Mouse (Mus musculus) hindbrain, embryonic 13.5 days (tissue): Measurements from ENCODE around the gene Sox8. TPM values are rescaled to one million over a fixed set of nuclear protein-coding genes. Genes with fewer than 3 reads are reported as not detected.
A peak's percentile ranks its signal among the peaks of the same experiment; 100 is the strongest.

ENCODE experiments used
- ATAC-seq: fragments of 200-750 bp; cut with Nextera tagmentation; 2 replicates; pipeline ENCODE4 v1.8.0; 2017; ENCODE audit warnings: moderate TSS enrichment; ENCODE audit not compliant: low FRiP score
- H3K27ac ChIP-seq: fragments of 300-500 bp; sonication (generic); 2 replicates; pipeline ENCODE4 v1.5.1; 2015; ENCODE audit warnings: inconsistent platforms, mild to moderate bottlenecking, moderate library complexity
- H3K27me3 ChIP-seq: fragments of 300-500 bp; sonication (generic); 2 replicates; pipeline ENCODE4 v1.6.1; 2015; ENCODE audit warnings: mild to moderate bottlenecking, inconsistent platforms
- H3K36me3 ChIP-seq: fragments of 300-500 bp; sonication (generic); 2 replicates; pipeline ENCODE4 v1.6.1; 2015; ENCODE audit warnings: mild to moderate bottlenecking, inconsistent platforms
- H3K4me1 ChIP-seq: fragments of 300-500 bp; sonication (generic); replicated peaks from 2 replicates; pipeline ENCODE4 v1.6.1; 2015; ENCODE audit warnings: inconsistent platforms
- H3K4me2 ChIP-seq: fragments of 300-500 bp; sonication (generic); 2 replicates; pipeline ENCODE4 v1.6.1; 2015; ENCODE audit warnings: inconsistent platforms, mild to moderate bottlenecking, moderate library complexity
- H3K4me3 ChIP-seq: fragments of 300-500 bp; sonication (generic); 2 replicates; pipeline ENCODE4 v1.5.1; 2015; ENCODE audit warnings: mild to moderate bottlenecking, inconsistent platforms
- H3K9ac ChIP-seq: fragments of 300-500 bp; sonication (generic); 2 replicates; pipeline ENCODE4 v1.6.1; 2015; ENCODE audit warnings: mild to moderate bottlenecking, inconsistent platforms
- H3K9me3 ChIP-seq: fragments of 300-500 bp; sonication (generic); 2 replicates; pipeline ENCODE4 v1.6.1; 2016; ENCODE audit warnings: inconsistent platforms
- WGBS: fragments of 180-500 bp; shearing (Covaris S2); methylation state at CpG from one replicate; pipeline ENCODE4 v1.1.7; 2015; 5-methylcytosine and 5-hydroxymethylcytosine counted together
- polyA plus RNA-seq: library from polyadenylated mRNA; unstranded; fragments of >200 nt; fragmentation: Nextera tagmentation; extraction: Ambion mirVana; gene quantifications from 2 replicates; pipeline ENCODE4 v1.2.1, GENCODE M21; 2015

Gene Sox8
- polyA plus RNA-seq, 1 experiment from 2014 or later = 11.8 TPM

- Histone ChIP-seq H3K36me3 (no peaks in the 10 kb centered on the region), H3K9me3 (no peaks in the 10 kb centered on the region), H3K27me3 (peaks cover 10% of the 10 kb centered on the region), H3K9ac (no peak overlapping the region), H3K4me2 (no peak overlapping the region), H3K27ac (no peak overlapping the region), H3K4me3 (no peak overlapping the region), H3K4me1 (peaks cover 50% of the 10 kb centered on the region)
- no peak for ATAC-seq
- 49% methylated on average over 2 of the region's 2 CpGs for WGBS
Observed at GRCm38 (mm10) chr17:25577702-25578101, 7.2 kb upstream of the Sox8 start.

GRCm38 (mm10) chr17:25577263-25577662 is 6.8 kb upstream of the Sox8 start:
- H3K9ac ChIP-seq = no peak overlapping the region
- ATAC-seq = no peak
- H3K4me2 ChIP-seq = no peak overlapping the region
- WGBS = 44% methylated on average over 6 of the region's 6 CpGs
- no peaks in the 10 kb centered on the region for H3K9me3 ChIP-seq
- H3K36me3 ChIP-seq = no peaks in the 10 kb centered on the region
- no peak overlapping the region for H3K4me3 ChIP-seq
- H3K27me3 ChIP-seq = peaks cover 13% of the 10 kb centered on the region
- no peak overlapping the region for H3K27ac ChIP-seq
- peaks cover 50% of the 10 kb centered on the region for H3K4me1 ChIP-seq

- Histone ChIP-seq H3K9ac (no peak overlapping the region), H3K4me1 (peaks cover 47% of the 10 kb centered on the region), H3K9me3 (no peaks in the 10 kb centered on the region), H3K4me3 (no peak overlapping the region), H3K27me3 (peaks cover 24% of the 10 kb centered on the region), H3K36me3 (no peaks in the 10 kb centered on the region), H3K27ac (no peak overlapping the region), H3K4me2 (no peak overlapping the region)
- WGBS = 69% methylated on average over 2 of the region's 2 CpGs
- no peak for ATAC-seq
Observed at GRCm38 (mm10) chr17:25576034-25576433, 5.5 kb upstream of the Sox8 start.

GRCm38 (mm10) chr17:25575208-25575971 is 4.9 kb upstream of the Sox8 start:
- no peak for ATAC-seq
- H3K27me3 ChIP-seq = peaks cover 30% of the 10 kb centered on the region
- H3K4me3 ChIP-seq = no peak overlapping the region
- peak overlapping the region; percentile 4; the same call in 1 of the 2 replicates for H3K27ac ChIP-seq
- H3K4me2 ChIP-seq = no peak overlapping the region
- WGBS = 62% methylated on average over 12 of the region's 12 CpGs
- peak overlapping the region; percentile 24; the same call in 1 of the 2 replicates for H3K9ac ChIP-seq
- peaks cover 52% of the 10 kb centered on the region for H3K4me1 ChIP-seq
- H3K9me3 ChIP-seq = no peaks in the 10 kb centered on the region
- H3K36me3 ChIP-seq = no peaks in the 10 kb centered on the region

- Histone ChIP-seq H3K9me3 (no peaks in the 10 kb centered on the region), H3K36me3 (no peaks in the 10 kb centered on the region), H3K4me2 (peak overlapping the region; percentile 93), H3K4me1 (peaks cover 47% of the 10 kb centered on the region), H3K27ac (no peak overlapping the region), H3K27me3 (peaks cover 56% of the 10 kb centered on the region), H3K4me3 (peak overlapping the region; percentile 50), H3K9ac (peak overlapping the region; percentile 63)
- no peak for ATAC-seq
- WGBS = 7% methylated on average over 8 of the region's 8 CpGs
Observed at GRCm38 (mm10) chr17:25571453-25571820, 951 bp upstream of the Sox8 start.

- Histone ChIP-seq H3K27me3 (peaks cover 56% of the 10 kb centered on the region), H3K4me3 (peak overlapping the region; percentile 50), H3K27ac (no peak overlapping the region), H3K9me3 (no peaks in the 10 kb centered on the region), H3K4me2 (peak overlapping the region; percentile 93), H3K4me1 (peaks cover 47% of the 10 kb centered on the region), H3K36me3 (no peaks in the 10 kb centered on the region), H3K9ac (peak overlapping the region; percentile 76)
- WGBS = 3% methylated on average over 54 of the region's 54 CpGs
- peak; percentile 14 for ATAC-seq
Observed at GRCm38 (mm10) chr17:25569833-25570647, 446 bp downstream of the Sox8 start.

- H3K27me3 ChIP-seq = peaks cover 55% of the 10 kb centered on the region
- H3K27ac ChIP-seq = peak overlapping the region; percentile 56
- H3K9ac ChIP-seq = peak overlapping the region; percentile 76
- 62% methylated on average over 11 of the region's 11 CpGs for WGBS
- no peaks in the 10 kb centered on the region for H3K9me3 ChIP-seq
- no peaks in the 10 kb centered on the region for H3K36me3 ChIP-seq
- peak overlapping the region; percentile 93 for H3K4me2 ChIP-seq
- H3K4me3 ChIP-seq = peak overlapping the region; percentile 50
- peaks cover 54% of the 10 kb centered on the region for H3K4me1 ChIP-seq
- ATAC-seq = no peak
Observed at GRCm38 (mm10) chr17:25568880-25569279, 1.6 kb downstream of the Sox8 start.

GRCm38 (mm10) chr17:25568206-25568605 is 2.3 kb downstream of the Sox8 start:
- Histone ChIP-seq H3K27me3 (peaks cover 48% of the 10 kb centered on the region), H3K4me1 (peaks cover 61% of the 10 kb centered on the region), H3K4me2 (peak overlapping the region; percentile 93), H3K4me3 (peak overlapping the region; percentile 50), H3K27ac (peak overlapping the region; percentile 12; the same call in 1 of the 2 replicates), H3K9ac (peak overlapping the region; percentile 76), H3K36me3 (no peaks in the 10 kb centered on the region), H3K9me3 (no peaks in the 10 kb centered on the region)
- no peak for ATAC-seq
- WGBS = 44% methylated on average over 10 of the region's 10 CpGs

- Histone ChIP-seq H3K9ac (peak overlapping the region; percentile 76; the same call in 1 of the 2 replicates), H3K27ac (peak overlapping the region; percentile 66)
- ATAC-seq = no peak
Observed at GRCm38 (mm10) chr17:25567745-25568144, 2.7 kb downstream of the Sox8 start.

GRCm38 (mm10) chr17:25567261-25567660 is 3.2 kb downstream of the Sox8 start:
- peak overlapping the region; percentile 56; the same call in 1 of the 2 replicates for H3K9ac ChIP-seq
- WGBS = 80% methylated on average over 13 of the region's 13 CpGs
- H3K4me1 ChIP-seq = peaks cover 68% of the 10 kb centered on the region
- H3K4me3 ChIP-seq = peak overlapping the region; percentile 10; the same call in 1 of the 2 replicates
- H3K27me3 ChIP-seq = peaks cover 44% of the 10 kb centered on the region
- H3K27ac ChIP-seq = peak overlapping the region; percentile 66
- peak overlapping the region; percentile 93 for H3K4me2 ChIP-seq
- ATAC-seq = no peak
- H3K9me3 ChIP-seq = no peaks in the 10 kb centered on the region
- H3K36me3 ChIP-seq = no peaks in the 10 kb centered on the region

More at GRCm38 (mm10) chr17:25567745-25568144, 2.7 kb downstream of the Sox8 start:
- WGBS = 23% methylated on average over 14 of the region's 14 CpGs
- no peaks in the 10 kb centered on the region for H3K9me3 ChIP-seq
- peaks cover 46% of the 10 kb centered on the region for H3K27me3 ChIP-seq
- H3K4me3 ChIP-seq = peak overlapping the region; percentile 50
- peak overlapping the region; percentile 93 for H3K4me2 ChIP-seq
- peaks cover 64% of the 10 kb centered on the region for H3K4me1 ChIP-seq
- H3K36me3 ChIP-seq = no peaks in the 10 kb centered on the region

- no peak for ATAC-seq
- Histone ChIP-seq H3K9ac (no peak overlapping the region), H3K4me2 (peak overlapping the region; percentile 26), H3K27ac (peak overlapping the region; percentile 69), H3K27me3 (peaks cover 32% of the 10 kb centered on the region), H3K9me3 (no peaks in the 10 kb centered on the region), H3K4me1 (peaks cover 74% of the 10 kb centered on the region), H3K4me3 (no peak overlapping the region), H3K36me3 (no peaks in the 10 kb centered on the region)
- WGBS = 73% methylated on average over 17 of the region's 17 CpGs
Observed at GRCm38 (mm10) chr17:25565860-25566600, 4.5 kb downstream of the Sox8 start.

GRCm38 (mm10) chr17:25565244-25565643 is 5.2 kb downstream of the Sox8 start:
- WGBS = 25% methylated on average over 6 of the region's 6 CpGs
- H3K36me3 ChIP-seq = no peaks in the 10 kb centered on the region
- H3K27me3 ChIP-seq = peaks cover 24% of the 10 kb centered on the region
- H3K4me1 ChIP-seq = peaks cover 74% of the 10 kb centered on the region
- peak overlapping the region; percentile 26; the same call in 1 of the 2 replicates for H3K4me2 ChIP-seq
- no peak overlapping the region for H3K4me3 ChIP-seq
- peak; percentile 15; the same call in 1 of the 2 replicates for ATAC-seq
- H3K9me3 ChIP-seq = no peaks in the 10 kb centered on the region
- H3K27ac ChIP-seq = peak overlapping the region; percentile 69
- H3K9ac ChIP-seq = no peak overlapping the region
